Mouse (Mus musculus) gonadal fat pad, adult 2 months (tissue): ENCODE measurements around the gene Fv1. TPM values are rescaled to one million over a fixed set of nuclear protein-coding genes. Genes with fewer than 3 reads are reported as not detected.

ENCODE experiments used
- DNase-seq: peaks from one replicate; pipeline ENCODE4 v3.0.0-alpha.2; 2012; ENCODE audit warnings: low read depth
- polyA plus RNA-seq: library from polyadenylated mRNA; depleted of rRNA; stranded (reverse); fragments of >200 nt; gene quantifications from 2 replicates; pipeline ENCODE4 v1.2.3, GENCODE M21; 2012; rRNA removed

Fv1 gene
- polyA plus RNA-seq, 1 experiment: 2.4 TPM

DNA sequence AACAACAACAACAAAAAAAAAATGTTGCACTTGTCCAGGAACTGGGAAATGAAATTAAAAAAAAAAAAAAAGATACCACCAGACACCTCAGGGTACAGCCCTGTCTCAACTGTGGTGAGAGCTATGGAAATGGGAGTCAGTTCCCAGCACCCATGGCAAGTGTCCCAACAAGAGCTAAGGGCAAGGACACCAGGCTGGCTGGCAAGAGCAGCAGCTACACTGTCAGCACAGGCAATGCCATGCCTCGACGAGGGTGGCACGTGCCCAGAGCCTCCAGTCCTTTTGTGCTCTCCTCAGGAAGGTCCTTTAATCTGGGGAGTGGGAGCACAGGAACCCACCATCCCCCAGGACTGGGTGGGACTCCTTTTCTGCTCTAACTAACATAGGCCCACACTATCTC is 15.4 kb downstream of the Fv1 start:
- DNase-seq: no peak

DNA sequence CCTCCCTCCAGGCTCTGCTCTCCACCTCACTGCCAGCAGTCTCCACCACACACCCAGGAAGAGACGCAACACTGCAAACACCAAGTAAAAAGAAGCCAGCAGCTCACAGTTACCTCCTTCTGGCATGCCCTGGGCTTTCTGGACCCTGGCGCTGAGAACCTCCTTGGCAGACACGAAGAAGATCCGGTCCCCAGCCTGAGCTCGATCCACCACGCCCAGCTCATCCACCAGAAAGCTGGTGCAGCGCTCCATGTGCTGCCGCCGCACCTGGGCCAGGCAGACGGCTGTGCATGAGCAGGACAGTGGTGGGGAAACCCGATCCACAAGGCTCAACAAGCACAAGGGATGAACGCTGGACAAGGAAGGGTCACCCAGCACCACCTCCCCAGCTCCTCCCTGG is 17.4 kb downstream of the Fv1 start:
- DNase-seq: no peak

DNA sequence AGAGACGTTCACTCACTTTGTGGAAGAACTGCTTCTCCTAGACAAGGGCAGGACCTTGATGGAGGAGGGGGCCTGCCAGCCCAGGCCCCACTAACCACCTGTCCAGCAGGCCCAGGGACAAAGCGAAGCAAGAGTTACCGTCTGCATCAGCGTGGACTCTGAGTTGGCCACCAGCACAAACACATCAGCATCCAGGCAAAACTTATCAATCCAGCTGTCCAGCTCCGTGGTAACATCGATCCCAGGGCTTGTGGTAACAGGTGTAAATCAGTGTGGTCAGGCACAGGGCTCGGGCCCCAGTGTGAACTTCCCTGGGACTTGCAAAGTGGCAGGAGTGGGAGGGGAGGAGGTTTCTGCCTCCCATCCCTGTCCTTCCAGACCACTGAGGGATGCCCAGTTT is 18.5 kb downstream of the Fv1 start:
- no peak for DNase-seq

DNA sequence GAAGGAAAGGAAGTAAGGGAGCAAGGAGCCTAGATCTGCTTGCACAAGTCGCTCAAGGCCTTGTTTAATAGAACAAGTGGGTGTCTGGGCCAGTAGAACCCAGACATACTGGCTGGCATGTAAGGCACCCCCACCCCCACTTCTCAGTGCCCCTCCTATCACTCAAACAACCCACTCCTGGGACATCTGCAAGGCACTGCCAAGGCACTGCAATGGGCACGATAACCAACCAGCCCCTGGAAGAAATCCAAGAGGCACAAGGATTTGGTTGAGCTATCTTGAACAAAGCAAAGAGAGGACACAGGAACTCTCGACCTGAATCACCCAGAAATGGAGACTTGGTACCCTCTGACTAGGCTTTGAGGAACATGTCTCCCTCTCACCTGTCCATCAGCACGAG is 19.5 kb downstream of the Fv1 start:
- DNase-seq: no peak

DNA sequence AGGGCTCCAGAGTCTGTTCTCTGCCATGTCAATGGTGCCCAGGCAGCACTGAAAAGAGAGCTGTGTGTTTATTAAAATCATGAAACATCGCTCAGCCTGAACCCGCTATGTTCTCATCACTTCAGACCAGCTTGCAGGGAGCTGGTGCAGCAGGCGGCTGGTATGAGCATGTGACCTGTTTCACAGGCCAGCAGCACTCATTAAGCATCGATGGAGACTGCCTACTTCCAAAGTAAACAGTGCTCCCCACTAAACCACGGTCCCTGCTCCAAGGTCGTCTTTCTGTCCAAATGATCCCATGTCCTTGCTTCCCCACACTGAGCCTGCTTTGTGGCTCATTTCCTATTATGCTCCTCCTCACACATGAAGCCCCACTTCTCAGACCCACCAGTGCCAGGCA is 21.6 kb downstream of the Fv1 start:
- no peak for DNase-seq

DNA sequence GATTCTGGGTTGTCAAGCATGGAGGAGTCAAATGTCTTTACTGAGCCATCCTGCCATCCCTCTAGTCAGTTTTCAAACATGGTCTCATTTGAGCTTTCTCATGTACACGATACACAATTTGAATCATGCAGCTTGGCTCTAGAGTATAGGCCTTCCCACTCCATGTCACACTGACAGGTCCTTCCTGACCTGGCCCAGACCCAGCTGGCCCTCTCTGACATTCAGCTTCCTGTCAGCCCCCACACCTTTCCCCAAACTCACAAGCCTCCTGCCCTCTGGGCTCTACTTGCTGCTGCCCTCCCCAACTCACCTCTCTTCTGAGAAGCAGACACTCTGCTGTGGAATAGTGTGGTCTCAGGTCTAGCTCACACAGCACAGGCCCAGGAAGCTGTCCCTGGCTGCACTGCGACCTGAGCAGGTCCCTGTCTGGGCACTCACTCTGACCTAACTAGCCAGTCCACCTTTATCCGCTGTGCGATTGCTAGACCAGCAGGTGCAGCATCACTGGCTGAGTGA is 27.1 kb downstream of the Fv1 start:
- DNase-seq: no peak

DNA sequence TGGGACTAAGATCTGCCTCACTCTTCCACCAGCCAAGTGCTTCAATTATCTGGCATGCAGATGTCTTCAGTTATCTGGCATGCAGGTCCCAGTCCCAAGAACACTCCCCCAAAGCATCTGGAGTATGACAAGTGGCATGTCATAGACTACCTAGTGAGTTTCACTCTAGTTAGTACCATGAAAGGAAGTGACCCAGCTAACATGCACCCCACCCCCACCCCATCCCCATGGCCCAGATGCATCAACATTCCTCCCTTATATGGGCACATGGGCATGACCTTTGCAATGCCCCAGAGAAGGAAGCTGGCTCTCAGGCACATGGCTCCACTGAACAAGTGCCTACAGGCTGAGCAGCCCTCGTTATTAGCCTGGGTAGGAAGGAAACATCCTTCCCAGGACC is 27.6 kb downstream of the Fv1 start:
- DNase-seq: no peak

DNA sequence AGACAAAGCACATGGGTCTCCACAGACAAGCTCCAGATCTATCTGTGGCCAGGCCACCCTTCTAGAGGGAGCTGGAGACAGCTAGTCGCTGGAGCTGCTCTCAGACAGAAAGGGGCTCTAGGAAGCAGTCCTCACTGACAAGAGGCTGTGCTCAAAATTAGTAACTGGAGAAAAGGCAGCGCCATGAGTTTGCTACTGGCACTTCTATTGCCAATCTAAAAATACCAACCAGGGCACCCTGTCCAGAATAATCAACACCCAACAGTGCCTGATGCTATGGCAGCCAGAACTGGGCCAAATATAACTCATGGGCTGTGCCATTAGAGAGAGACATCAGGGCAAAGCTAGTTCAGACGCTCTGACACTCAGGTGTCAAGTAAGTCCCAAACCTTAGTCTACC is 28.6 kb downstream of the Fv1 start:
- DNase-seq: no peak

DNA sequence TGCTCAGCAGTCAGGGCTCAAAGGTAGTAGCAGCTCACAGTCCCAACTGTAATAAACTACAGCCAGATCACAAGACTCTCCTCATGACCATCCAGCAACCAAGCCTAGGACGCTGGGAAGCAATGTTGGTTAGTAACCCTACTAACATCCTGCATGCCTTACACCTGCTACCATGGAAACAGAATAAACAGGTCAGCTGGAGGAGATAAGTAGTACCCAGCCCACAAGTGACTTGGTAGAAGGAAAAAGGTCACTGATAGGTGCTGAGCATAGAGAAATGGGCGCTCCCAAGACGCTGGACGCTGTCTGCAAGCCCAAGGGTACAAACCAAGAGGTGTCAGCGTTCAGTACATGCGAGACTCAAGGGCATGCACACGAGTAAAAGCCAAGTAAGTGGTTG is 31.7 kb downstream of the Fv1 start:
- no peak for DNase-seq

DNA sequence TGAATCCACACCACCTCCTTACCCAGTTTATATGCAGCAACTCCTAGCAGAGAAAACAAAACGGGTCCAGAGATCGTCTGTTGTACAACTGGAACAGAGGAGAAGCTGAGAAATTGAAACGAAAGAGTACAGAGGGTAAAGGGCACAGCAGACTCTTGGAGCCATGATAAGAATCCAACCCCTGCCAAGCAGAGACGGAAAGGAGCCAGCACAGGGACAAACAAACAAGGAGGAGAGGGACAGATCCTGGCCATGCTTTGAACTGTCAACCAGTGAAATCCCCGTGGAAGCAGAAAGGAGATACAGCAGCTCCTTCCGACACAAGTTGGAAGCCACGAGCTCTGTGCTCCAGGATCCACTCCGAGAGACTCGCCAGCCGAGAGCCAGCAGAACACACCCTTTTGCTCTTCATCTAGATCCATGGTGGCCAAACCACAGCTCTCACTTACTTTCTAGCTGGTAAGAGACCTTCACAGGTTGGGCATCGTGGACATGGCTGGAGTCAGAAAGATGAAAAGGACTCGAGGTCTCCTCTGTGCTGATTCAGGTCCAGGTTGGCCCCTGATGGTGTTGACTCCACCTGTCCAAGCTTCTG is 34.2 kb downstream of the Fv1 start:
- no peak for DNase-seq

DNA sequence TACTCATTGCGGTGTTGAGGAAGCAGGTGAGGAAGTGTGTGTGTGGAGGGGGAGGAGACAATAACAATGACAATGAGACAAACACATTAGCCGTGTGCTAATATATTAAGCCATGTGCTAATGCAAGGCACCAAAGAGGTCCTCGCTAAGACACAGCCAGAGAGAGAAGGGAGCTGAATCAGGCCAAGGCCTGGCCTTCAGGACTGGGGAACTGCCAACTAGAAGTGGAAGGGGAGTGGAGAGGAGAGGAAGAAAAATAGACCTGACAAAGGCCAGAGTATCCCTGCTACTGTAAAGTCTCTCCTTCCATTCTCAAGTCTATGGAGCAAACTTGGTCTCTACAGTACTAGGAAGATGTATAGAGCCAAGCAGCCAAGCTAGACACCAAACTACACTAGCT is 34.8 kb downstream of the Fv1 start:
- no peak for DNase-seq

DNA sequence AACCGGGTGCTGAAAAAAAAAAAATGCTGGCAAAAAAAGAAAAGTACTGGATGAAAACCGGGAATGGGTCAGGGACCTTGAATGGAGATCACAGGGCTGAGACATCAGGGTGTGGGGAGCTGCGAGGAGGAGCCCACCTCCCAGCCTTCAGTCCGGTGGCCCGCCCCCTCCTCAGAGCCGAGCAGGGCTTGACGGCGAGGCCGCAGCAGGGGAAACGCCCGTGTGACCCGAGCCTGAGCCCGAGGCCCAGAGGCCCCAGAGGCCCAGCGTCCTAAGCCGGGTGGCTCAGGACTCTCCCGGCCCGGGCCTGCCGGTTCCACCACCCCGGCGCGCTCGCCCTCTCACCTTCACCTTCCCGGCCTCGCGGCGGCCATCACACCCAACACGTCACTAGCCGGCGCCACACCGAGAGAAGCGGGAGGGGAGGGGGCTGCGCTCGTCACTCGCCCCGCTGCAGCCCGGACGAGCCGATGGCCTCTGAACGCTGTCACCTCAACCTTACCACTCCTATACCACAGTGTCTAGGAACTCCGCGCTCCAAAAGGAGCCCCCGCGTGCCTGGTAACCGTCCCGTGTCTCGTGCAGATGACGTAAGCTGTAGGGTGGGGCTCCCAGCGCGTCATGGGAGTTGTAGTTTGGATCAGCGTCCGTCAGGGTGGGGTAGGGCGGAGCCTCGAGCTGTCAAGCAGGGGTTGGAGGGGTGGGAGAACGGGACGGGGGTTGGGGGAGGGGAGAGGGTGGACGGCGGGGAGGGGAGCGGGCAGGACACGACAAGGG is 35.7 kb downstream of the Fv1 start, which contains the start of gene Mfn2:
TSS of gene Mfn2 (minus strand) at position 392 of the 777 bp plus-strand sequence.
- DNase-seq: peak; percentile 51

DNA sequence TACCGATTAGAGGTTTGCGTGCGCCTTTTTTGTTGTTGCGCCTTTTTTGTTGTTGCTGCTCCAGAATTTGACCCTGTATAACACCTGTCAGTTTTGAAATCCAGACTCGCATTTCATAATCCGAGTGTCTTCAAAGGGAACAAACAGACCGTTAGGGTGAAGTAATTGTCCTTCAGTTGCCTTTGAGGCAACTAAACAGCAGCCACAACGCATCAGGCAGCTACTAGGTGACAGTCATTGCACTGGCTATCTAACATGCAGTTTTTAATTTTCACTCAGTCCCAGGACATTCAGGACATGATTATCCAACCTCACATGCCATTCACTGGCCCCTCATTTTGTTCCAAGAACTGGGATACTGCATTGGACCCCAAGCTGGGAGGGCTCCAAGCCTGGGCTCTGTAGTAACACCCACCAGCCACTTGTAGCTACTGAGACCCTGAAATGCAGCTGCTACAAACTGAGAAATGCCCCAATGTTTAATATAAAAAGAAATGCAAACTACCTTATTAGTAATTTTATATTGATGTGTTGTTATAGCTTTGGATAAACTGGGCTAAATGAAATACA is 36.4 kb downstream of the Fv1 start:
- DNase-seq: peak; percentile 57

DNA sequence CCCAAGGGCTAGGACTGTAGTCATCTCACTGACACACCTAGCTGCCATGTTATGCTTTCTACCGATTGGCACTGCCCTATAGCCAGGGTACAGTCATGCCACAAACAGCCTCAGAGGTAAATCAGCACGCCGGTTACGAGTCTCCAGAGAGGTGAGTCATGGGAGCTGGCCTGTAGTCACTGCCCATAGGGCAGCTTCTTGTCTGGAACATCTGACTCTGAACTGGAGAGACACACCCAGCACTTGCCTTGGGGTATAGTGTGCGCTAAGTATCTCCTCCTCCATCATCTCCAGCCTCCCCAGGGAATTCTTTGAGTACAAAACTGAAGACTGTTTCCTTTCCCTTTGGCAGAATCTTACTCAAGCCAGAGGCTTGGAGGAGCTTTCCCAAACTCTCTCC is 37.5 kb downstream of the Fv1 start:
- DNase-seq: peak; percentile 24

DNA sequence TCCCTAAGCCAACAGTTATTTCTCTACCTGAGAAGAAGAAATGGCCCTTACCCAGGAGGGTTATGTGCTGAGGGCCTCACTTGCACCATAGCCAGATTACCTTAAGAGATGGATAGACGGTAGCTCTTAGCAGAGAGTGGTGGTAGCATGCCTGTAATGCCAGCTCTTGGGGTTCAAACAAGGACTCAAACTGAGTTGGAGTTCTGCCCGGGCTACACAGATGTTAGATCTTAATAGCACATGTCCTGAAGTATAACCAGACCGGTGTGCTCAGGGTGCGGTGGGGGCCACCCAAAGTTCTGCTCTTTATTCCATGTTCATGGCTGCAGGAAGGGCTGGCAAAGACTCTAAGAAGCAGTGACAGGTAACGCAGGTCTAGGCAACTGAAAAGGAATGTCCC is 40.7 kb downstream of the Fv1 start:
- DNase-seq: no peak

DNA sequence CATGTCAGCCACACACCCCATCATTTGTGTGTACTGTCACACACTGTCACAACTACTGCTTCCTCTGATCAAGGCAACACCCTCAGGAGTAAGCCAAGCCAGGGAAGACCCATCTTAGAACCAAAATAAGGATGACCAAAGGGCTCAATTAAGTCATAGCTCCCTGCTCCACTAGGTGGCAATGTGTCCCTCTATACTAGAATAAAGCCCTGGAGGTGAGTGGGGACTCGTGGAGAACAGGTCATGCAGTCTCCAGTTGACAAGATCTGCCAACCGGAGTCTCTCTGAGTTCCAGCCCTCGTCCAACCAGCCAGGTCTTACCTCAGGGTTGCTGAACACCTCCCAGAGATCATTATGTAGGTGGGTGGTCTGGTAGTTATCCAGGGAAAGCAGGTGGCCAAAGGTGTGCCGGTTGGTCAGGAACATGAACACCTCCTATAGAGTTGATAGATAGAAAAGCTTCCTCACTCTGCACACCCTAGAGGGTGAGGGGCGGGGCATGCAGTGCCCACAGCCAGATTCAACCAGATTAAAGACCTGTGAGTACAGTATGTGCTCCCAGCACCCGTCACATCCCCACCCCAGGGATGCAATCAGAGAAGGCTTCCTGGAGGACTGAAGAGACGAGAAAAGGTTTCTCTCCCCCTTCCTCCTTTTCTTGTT is 49.8 kb downstream of the Fv1 start:
- DNase-seq: no peak

Other genes starting within 250 kb of the Fv1 start
- 0.30 and 0.43 TPM in 2 replicates for gene Zfp979, start 226.5 kb upstream of the Fv1 start, polyA plus RNA-seq
- not detected in 2 replicates for gene Zfp534, start 166.4 kb upstream of the Fv1 start, polyA plus RNA-seq
- gene Zfp984, start 59.2 kb upstream of the Fv1 start, polyA plus RNA-seq: 0.57 and 1.1 TPM in 2 replicates
- gene Zfp933, start 20.6 kb upstream of the Fv1 start, polyA plus RNA-seq: 1.7 and 1.8 TPM in 2 replicates
- 31.4 and 65.1 TPM in 2 replicates for gene Miip, start 163 bp upstream of the Fv1 start, polyA plus RNA-seq
- 76.7 and 84.0 TPM in 2 replicates for gene Mfn2, start 35.7 kb downstream of the Fv1 start, polyA plus RNA-seq
- 58.3 and 67.4 TPM in 2 replicates for gene Plod1, start 67.8 kb downstream of the Fv1 start, polyA plus RNA-seq
- 67.2 and 67.7 TPM in 2 replicates for gene 2510039O18Rik, start 71.9 kb downstream of the Fv1 start, polyA plus RNA-seq
- gene Nppb, start 116.8 kb downstream of the Fv1 start, polyA plus RNA-seq: not detected in 2 replicates
- gene Nppa, start 131.7 kb downstream of the Fv1 start, polyA plus RNA-seq: not detected in 2 replicates
- gene Clcn6, start 169.8 kb downstream of the Fv1 start, polyA plus RNA-seq: 12.4 and 17.8 TPM in 2 replicates
- gene Mthfr, start 170.1 kb downstream of the Fv1 start, polyA plus RNA-seq: 43.2 and 48.2 TPM in 2 replicates
- gene Agtrap, start 219.1 kb downstream of the Fv1 start, polyA plus RNA-seq: 29.4 and 30.3 TPM in 2 replicates